ENCODE assay signal across 16 mouse cellular contexts in the genomic region with DNA sequence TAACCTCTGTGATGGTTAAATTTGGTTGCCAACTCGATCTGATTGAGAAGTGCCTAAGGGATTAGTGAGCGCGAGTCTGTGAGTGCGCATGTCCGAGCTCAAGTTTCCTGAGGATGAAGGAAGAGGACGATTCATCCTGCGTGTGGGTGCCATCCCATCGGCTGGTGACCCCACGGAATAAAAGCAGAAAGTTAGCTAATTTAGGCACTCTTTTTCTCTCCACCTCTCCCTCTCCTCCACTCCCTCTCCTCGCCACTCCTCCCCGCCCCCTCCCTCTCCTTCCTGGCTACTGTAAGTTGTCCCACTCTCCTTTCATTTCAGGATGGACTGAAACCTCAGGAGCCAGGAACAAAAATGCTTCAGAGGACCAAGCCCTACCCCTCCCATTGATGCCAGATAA.
A peak's percentile ranks its signal among the peaks of the same experiment; 100 is the strongest.
DNase-seq lines count a peak whose midpoint lies in the region; ATAC-seq and TF ChIP-seq lines count a peak whose summit lies in the region.
"Had no signal": no experiment of that assay in that cellular context is flagged by ENCODE, and none has a peak within 500 bp of the region (broad histone marks: within the 10 kb centered on the region; RNA-seq: fewer than 3 reads in every experiment).

No protein-coding gene starts in this region.

- peak overlapping the region; percentile 41; the same call in 1 of the 2 replicates for H3K9ac ChIP-seq in heart, embryonic 14.5 days (ENCODE audit: low read length)
- H3K9ac ChIP-seq in heart, embryonic 11.5 days (ENCODE audit: low read depth, low read length), result no peak overlapping the region
- H3K9ac ChIP-seq in liver, embryonic 14.5 days (replicated peaks), result no peak overlapping the region
- no peak overlapping the region for H3K9ac ChIP-seq in liver, embryonic 12.5 days
- H3K9ac ChIP-seq: heart, embryonic 15.5 days had no signal

- peak overlapping the region; percentile 68 for H3K4me2 ChIP-seq in heart, embryonic 14.5 days (ENCODE audit: low read length)
- no peak overlapping the region for H3K4me2 ChIP-seq in heart, embryonic 11.5 days
- H3K4me2 ChIP-seq in liver, embryonic 14.5 days (ENCODE audit: low read depth), result peak overlapping the region; percentile 6; the same call in 1 of the 2 replicates
- no peak overlapping the region for H3K4me2 ChIP-seq in liver, embryonic 12.5 days
- H3K4me2 ChIP-seq: heart, embryonic 15.5 days had no signal

- H3K27ac ChIP-seq in heart, embryonic 14.5 days (replicated peaks in 1 of 2; ENCODE audit: control insufficient read depth in 1 of 2, insufficient read depth in 1 of 2, low read depth in 2 of 2, low read length in 2 of 2), result peak overlapping the region in 1 of 2 experiments; percentile 41; a peak in 1 of 4 replicates
- no peak overlapping the region for H3K27ac ChIP-seq in heart, embryonic 11.5 days (ENCODE audit: low read depth, low read length)
- H3K27ac ChIP-seq in liver, embryonic 14.5 days, result no peak overlapping the region
- no peak overlapping the region for H3K27ac ChIP-seq in liver, embryonic 12.5 days
- no peak overlapping the region for H3K27ac ChIP-seq in testis, adult 2 months (ENCODE audit: control insufficient read depth, insufficient read depth, low read depth, low read length)
- H3K27ac ChIP-seq: heart, embryonic 15.5 days had no signal

- 3% methylated on average over 11 of the region's 11 CpGs for WGBS in heart, embryonic 14.5 days
- WGBS in heart, embryonic 11.5 days (ENCODE audit: insufficient replicate concordance), result no CpG with 5 or more reads among the region's 11 CpGs
- WGBS in liver, embryonic 14.5 days (ENCODE audit: insufficient replicate concordance), result 26% methylated on average over 11 of the region's 11 CpGs
- WGBS in liver, embryonic 12.5 days (ENCODE audit: insufficient replicate concordance), result no CpG with 5 or more reads among the region's 11 CpGs

- no peak for DNase-seq in liver, embryonic 14.5 days (ENCODE audit: low read depth in 3 of 3, low spot score in 3 of 3)
- DNase-seq in testis, postnatal 10 days (ENCODE audit: low spot score), result no peak
- no peak for DNase-seq in thymus, postnatal 4 days
- no peak for DNase-seq in layer of hippocampus, postnatal 14 days (ENCODE audit: low spot score in 2 of 2)
- DNase-seq: cerebellum, adult 11 months; gastrocnemius, postnatal 25 days; left cerebral cortex, postnatal 4 days; lung, adult 18-20 months; spleen, adult 18-20 months had no signal

- peaks cover 3 to 4% of the 10 kb centered on the region in 2 experiments; a peak in 2 of 4 replicates for H3K4me1 ChIP-seq in heart, embryonic 14.5 days (ENCODE audit: control insufficient read depth in 2 of 2, insufficient read depth in 2 of 2, low read length in 2 of 2)
- H3K4me1 ChIP-seq in heart, embryonic 11.5 days (ENCODE audit: control insufficient read depth, insufficient read depth, low read length), result no peaks in the 10 kb centered on the region
- H3K4me1 ChIP-seq in liver, embryonic 14.5 days (replicated peaks; ENCODE audit: control insufficient read depth in 2 of 2, insufficient read depth in 2 of 2, low read length in 1 of 2), result no peaks in the 10 kb centered on the region
- no peaks in the 10 kb centered on the region for H3K4me1 ChIP-seq in liver, embryonic 12.5 days
- peaks cover 8% of the 10 kb centered on the region for H3K4me1 ChIP-seq in testis, adult 2 months (ENCODE audit: control insufficient read depth, insufficient read depth, low read length)
- H3K4me1 ChIP-seq: heart, embryonic 15.5 days had no signal

- H3K4me3 ChIP-seq in heart, embryonic 14.5 days (ENCODE audit: control insufficient read depth in 1 of 2, insufficient read depth in 1 of 2, low read depth in 1 of 2, low read length in 2 of 2), result peak overlapping the region; percentile 36 to 50
- no peak overlapping the region for H3K4me3 ChIP-seq in heart, embryonic 11.5 days (ENCODE audit: low read depth, low read length)
- H3K4me3 ChIP-seq in liver, embryonic 14.5 days (ENCODE audit: insufficient read depth in 1 of 2, low read depth in 2 of 2, low read length in 2 of 2), result 0 out of 4 replicates have a peak overlapping the region, but pooled peaks of 1 of the 2 experiments have one; percentile 17
- no peak overlapping the region for H3K4me3 ChIP-seq in liver, embryonic 12.5 days
- peak overlapping the region; percentile 38; the same call in 1 of the 2 replicates for H3K4me3 ChIP-seq in testis, adult 2 months (ENCODE audit: control insufficient read depth, low read depth, low read length)
- H3K4me3 ChIP-seq: heart, embryonic 15.5 days had no signal

- TF ChIP-seq POLR2A in testis, adult 2 months (IDR thresholded peaks at IDR 0.05; ENCODE audit: control insufficient read depth, low read depth, low read length), result no peak

- no peaks in the 10 kb centered on the region for H3K9me3 ChIP-seq in heart, embryonic 14.5 days (ENCODE audit: control insufficient read depth, low read length)
- no peaks in the 10 kb centered on the region for H3K9me3 ChIP-seq in heart, embryonic 11.5 days (replicated peaks; ENCODE audit: control insufficient read depth, low read length)
- H3K9me3 ChIP-seq in liver, embryonic 14.5 days (ENCODE audit: control insufficient read depth, low read length), result no peaks in the 10 kb centered on the region
- H3K9me3 ChIP-seq in liver, embryonic 12.5 days (replicated peaks), result no peaks in the 10 kb centered on the region
- H3K9me3 ChIP-seq: heart, embryonic 15.5 days had no signal

- TF ChIP-seq CTCF in liver, embryonic 14.5 days (IDR thresholded peaks at IDR 0.05; ENCODE audit: low read depth), result no peak
- TF ChIP-seq CTCF in testis, adult 2 months (IDR thresholded peaks at IDR 0.05; ENCODE audit: control insufficient read depth, insufficient read depth, insufficient replicate concordance, low read depth, low read length), result no peak

- H3K36me3 ChIP-seq in heart, embryonic 14.5 days (ENCODE audit: control insufficient read depth, insufficient read depth, low read length), result no peaks in the 10 kb centered on the region
- H3K36me3 ChIP-seq in heart, embryonic 11.5 days (ENCODE audit: control insufficient read depth, insufficient read depth, low read length), result no peaks in the 10 kb centered on the region
- H3K36me3 ChIP-seq in liver, embryonic 14.5 days (replicated peaks; ENCODE audit: control insufficient read depth, insufficient read depth, low read depth), result no peaks in the 10 kb centered on the region
- no peaks in the 10 kb centered on the region for H3K36me3 ChIP-seq in liver, embryonic 12.5 days
- no peaks in the 10 kb centered on the region for H3K36me3 ChIP-seq in testis, adult 2 months (ENCODE audit: control insufficient read depth, insufficient read depth, low read length)
- H3K36me3 ChIP-seq: heart, embryonic 15.5 days had no signal

- no peaks in the 10 kb centered on the region for H3K27me3 ChIP-seq in heart, embryonic 14.5 days (ENCODE audit: control insufficient read depth, insufficient read depth, low read length)
- H3K27me3 ChIP-seq in heart, embryonic 11.5 days (ENCODE audit: control insufficient read depth, insufficient read depth, low read length), result no peaks in the 10 kb centered on the region
- H3K27me3 ChIP-seq in liver, embryonic 14.5 days (ENCODE audit: control insufficient read depth, insufficient read depth, low read length), result no peaks in the 10 kb centered on the region
- no peaks in the 10 kb centered on the region for H3K27me3 ChIP-seq in liver, embryonic 12.5 days (replicated peaks)
- H3K27me3 ChIP-seq in testis, adult 2 months (ENCODE audit: control insufficient read depth, insufficient read depth, low read length), result no peaks in the 10 kb centered on the region
- H3K27me3 ChIP-seq: heart, embryonic 15.5 days had no signal

- ATAC-seq in heart, embryonic 14.5 days (ENCODE audit: insufficient number of reproducible peaks, insufficient read depth, low FRiP score, low read depth), result no peak
- ATAC-seq in heart, embryonic 11.5 days (replicated peaks; ENCODE audit: insufficient number of reproducible peaks, low FRiP score, low TSS enrichment), result no peak
- ATAC-seq in liver, embryonic 14.5 days (ENCODE audit: insufficient read depth), result no peak
- ATAC-seq in liver, embryonic 12.5 days, result no peak
- ATAC-seq: activated CD4-positive, CD25-positive, alpha-beta regulatory T cell, adult 4 months; hindbrain, embryonic 16.5 days had no signal

- no peak for TF ChIP-seq EP300 in liver, embryonic 14.5 days (IDR thresholded peaks at IDR 0.05; ENCODE audit: low read depth)

Comparison
In these comparisons a context has a peak if more than half of its experiments do, and no peak if none do; other contexts are left out.
1. H3K4me2 ChIP-seq: peak in heart, embryonic 14.5 days (single experiment) and liver, embryonic 14.5 days (single experiment); none in heart, embryonic 11.5 days (single experiment) and liver, embryonic 12.5 days (single experiment).
2. H3K4me3 ChIP-seq: peak in heart, embryonic 14.5 days (2 of 2) and testis, adult 2 months (single experiment); none in heart, embryonic 11.5 days (single experiment) and liver, embryonic 12.5 days (single experiment).